Mouse (Mus musculus): ENCODE results near the gene Hint2. TPM values are rescaled to one million over a fixed set of nuclear protein-coding genes. Genes with fewer than 3 reads are reported as not detected.
A peak's percentile ranks its signal among the peaks of the same experiment; 100 is the strongest.

Gene Hint2
- 75.8 and 81.1 TPM in 2 replicates for polyA plus RNA-seq (2012; rRNA removed)

GRCm38 (mm10) chr4:43656339-43657109 is at the start of gene Hint2:
TSS of gene Hint2 (minus strand) at chr4:43656466.
- DNase-seq (ENCODE audit: extremely low spot score in 1 of 2, low spot score in 1 of 2), result peak; percentile 95 to 96

GRCm38 (mm10) chr4:43705991-43706390 is 49.7 kb upstream of the Hint2 start:
- DNase-seq (ENCODE audit: extremely low spot score in 1 of 2, low spot score in 1 of 2), result no peak

DNA sequence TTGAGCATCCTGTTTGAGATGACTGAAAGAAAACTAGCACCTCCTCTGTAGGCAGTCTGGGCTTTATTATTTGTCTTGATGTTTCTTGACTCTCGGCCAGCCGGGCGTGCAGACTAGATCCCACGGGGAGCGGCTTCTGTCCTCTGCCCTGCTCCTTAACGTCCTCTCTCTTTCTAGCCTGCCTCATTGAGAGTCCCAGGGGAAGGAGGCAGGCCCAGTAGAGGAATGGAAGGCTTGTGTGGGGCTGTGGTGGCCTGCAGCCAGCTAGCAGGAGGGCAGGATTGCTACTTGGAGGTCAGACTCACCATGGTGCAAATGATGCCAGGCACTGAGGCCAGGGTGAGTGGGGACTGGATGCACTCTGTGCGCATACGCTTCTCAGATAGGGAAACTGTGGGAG is 47.6 kb upstream of the Hint2 start:
- no peak for DNase-seq (ENCODE audit: extremely low spot score in 1 of 2, low spot score in 1 of 2)

GRCm38 (mm10) chr4:43703439-43703838 is 47.2 kb upstream of the Hint2 start:
- no peak for DNase-seq (ENCODE audit: extremely low spot score in 1 of 2, low spot score in 1 of 2)

- DNase-seq (ENCODE audit: extremely low spot score in 1 of 2, low spot score in 1 of 2), result no peak
These were observed 44.4 kb upstream of the Hint2 start, which contains the start of gene Olfr70 for GRCm38 (mm10) chr4:43700707-43701106. TSS of gene Olfr70 (minus strand) at chr4:43700807.

- no peak for DNase-seq (ENCODE audit: extremely low spot score in 1 of 2, low spot score in 1 of 2)
These were observed 40.3 kb upstream of the Hint2 start for GRCm38 (mm10) chr4:43696561-43696960.

DNA sequence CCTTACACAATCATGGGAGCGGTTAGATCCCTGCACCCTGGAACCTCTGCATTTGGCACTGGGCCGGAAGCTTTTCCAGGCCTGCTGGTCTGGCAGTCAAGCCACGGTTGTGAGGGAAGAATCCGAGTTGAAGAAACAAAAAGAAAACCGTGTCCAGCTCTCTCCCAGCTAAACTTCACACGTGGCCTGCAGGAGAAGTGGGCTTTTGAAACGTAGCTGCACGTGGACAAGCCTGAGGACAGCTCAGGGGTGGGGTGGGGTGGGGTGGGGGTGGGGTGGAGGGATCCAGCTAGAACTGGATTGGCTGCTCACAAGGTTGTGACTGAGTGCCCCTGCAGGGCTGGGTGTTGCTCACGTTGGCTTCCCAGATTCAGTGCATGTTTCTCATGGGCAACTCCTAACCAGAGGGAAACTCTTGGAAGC is 39.0 kb upstream of the Hint2 start:
- DNase-seq (ENCODE audit: extremely low spot score in 1 of 2, low spot score in 1 of 2), result no peak

GRCm38 (mm10) chr4:43694439-43695248 is 38.4 kb upstream of the Hint2 start:
- no peak for DNase-seq (ENCODE audit: extremely low spot score in 1 of 2, low spot score in 1 of 2)

- no peak for DNase-seq (ENCODE audit: extremely low spot score in 1 of 2, low spot score in 1 of 2)
These were observed 37.6 kb upstream of the Hint2 start for GRCm38 (mm10) chr4:43693806-43694241.

- DNase-seq (ENCODE audit: extremely low spot score in 1 of 2, low spot score in 1 of 2), result no peak
These were observed 34.8 kb upstream of the Hint2 start for GRCm38 (mm10) chr4:43691026-43691425.

DNA sequence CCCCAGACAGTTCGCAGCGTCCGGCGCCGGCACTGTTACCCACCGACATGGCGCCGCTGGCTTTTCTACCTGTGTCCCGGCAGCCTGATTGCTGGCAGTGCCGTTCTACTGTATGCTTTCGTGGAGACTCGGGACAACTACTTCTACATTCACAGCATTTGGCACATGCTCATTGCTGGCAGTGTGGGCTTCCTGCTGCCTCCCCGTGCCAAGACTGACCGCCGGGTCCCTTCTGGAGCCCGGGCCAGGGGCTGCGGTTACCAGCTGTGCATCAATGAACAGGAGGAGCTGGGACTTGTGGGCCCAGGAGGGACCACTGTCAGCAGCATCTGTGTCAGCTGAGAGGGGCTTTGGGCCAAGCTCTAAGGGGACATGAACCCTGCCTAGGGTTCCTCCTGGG is 33.8 kb upstream of the Hint2 start:
- no peak for DNase-seq (ENCODE audit: extremely low spot score in 1 of 2, low spot score in 1 of 2)

DNA sequence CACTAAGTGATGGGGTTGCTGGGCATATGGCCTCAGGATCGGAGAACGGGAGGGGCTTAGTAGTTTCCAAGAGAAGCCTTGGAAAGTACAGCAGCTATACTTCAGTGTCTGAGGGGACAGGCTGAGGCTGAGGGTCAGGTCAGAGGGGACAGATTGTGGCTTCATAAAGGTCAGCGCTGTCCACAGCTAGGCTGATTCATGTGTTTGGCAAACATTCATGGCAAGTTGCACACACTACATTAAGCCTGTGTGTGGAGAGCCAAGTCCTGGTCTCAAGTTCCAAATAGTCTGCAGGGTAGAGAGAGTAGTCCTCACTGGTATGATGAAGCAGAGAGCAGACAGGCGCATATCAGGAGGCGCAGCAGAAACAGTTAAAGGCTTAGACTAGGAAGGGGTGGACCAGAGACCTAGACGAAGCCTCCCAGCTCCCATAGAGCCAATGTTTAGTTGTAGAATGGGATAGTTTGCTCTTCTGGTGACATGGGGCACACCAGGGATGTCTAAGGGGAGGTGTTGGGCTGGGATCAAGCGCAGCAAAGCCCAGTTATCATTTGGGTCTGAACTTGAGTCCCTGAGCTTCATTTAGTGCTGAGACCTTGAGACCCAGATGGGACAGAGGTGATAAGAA is 23.3 kb upstream of the Hint2 start:
- no peak for DNase-seq (ENCODE audit: extremely low spot score in 1 of 2, low spot score in 1 of 2)

GRCm38 (mm10) chr4:43678541-43678940 is 22.3 kb upstream of the Hint2 start:
- DNase-seq (ENCODE audit: extremely low spot score in 1 of 2, low spot score in 1 of 2), result no peak

GRCm38 (mm10) chr4:43675608-43676007 is 19.3 kb upstream of the Hint2 start:
- no peak for DNase-seq (ENCODE audit: extremely low spot score in 1 of 2, low spot score in 1 of 2)

- no peak for DNase-seq (ENCODE audit: extremely low spot score in 1 of 2, low spot score in 1 of 2)
These were observed 18.7 kb upstream of the Hint2 start for GRCm38 (mm10) chr4:43674974-43675373.

- DNase-seq (ENCODE audit: extremely low spot score in 1 of 2, low spot score in 1 of 2), result no peak
These were observed 17.4 kb upstream of the Hint2 start for GRCm38 (mm10) chr4:43673703-43674102.

DNA sequence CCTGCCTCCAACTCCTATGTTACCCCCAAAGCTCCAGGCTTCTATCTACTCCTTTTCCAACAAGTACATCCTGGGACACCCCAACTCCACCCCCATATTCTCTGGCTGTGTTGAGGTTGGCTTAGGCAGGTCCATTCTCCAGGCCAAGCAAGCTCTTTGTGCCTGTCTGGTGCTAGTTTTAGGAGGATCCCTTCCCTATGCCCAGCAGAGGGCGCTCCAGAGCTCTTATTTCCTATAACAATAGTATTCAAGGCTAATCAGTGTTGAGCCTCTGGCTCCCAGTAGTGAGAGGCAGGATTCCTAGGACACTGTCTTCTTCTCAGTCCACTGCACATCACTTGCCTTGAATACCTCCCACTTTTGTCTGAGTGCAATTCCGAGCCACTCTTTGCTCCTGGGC is 15.8 kb upstream of the Hint2 start:
- peak; percentile 68 to 96 for DNase-seq (ENCODE audit: extremely low spot score in 1 of 2, low spot score in 1 of 2)

- no peak for DNase-seq (ENCODE audit: extremely low spot score in 1 of 2, low spot score in 1 of 2)
These were observed 13.1 kb upstream of the Hint2 start for GRCm38 (mm10) chr4:43669428-43669794.

GRCm38 (mm10) chr4:43668782-43669427 is 12.6 kb upstream of the Hint2 start, which contains the start of the genes Tmem8b and Fam221b:
TSS of gene Tmem8b (plus strand) at chr4:43668971.
TSS of gene Fam221b (minus strand) at chr4:43669145.
- DNase-seq (ENCODE audit: extremely low spot score in 1 of 2, low spot score in 1 of 2), result peak; percentile 79 to 92

DNA sequence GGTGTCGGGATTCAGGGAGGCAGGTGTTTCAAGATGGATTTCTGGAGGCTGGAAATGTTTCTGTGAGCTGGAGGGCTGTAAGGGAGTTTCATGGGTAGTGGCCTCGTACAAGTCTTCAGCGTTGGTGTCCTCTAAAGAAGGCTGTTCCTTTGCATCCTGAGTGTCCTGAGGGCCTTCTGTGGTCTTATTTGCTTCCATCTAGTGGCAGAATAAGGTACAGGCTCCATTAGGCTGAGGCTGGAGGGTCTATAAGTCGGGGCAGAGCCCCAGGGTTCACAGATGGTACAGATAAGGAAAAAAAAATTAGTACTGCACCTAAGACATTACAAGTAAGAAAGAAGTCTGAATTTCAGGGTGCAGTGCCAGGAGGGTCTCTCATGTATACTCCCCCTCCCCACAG is 10.1 kb upstream of the Hint2 start:
- peak in 1 of 2 experiments; percentile 42 for DNase-seq (ENCODE audit: extremely low spot score in 1 of 2, low spot score in 1 of 2)

DNA sequence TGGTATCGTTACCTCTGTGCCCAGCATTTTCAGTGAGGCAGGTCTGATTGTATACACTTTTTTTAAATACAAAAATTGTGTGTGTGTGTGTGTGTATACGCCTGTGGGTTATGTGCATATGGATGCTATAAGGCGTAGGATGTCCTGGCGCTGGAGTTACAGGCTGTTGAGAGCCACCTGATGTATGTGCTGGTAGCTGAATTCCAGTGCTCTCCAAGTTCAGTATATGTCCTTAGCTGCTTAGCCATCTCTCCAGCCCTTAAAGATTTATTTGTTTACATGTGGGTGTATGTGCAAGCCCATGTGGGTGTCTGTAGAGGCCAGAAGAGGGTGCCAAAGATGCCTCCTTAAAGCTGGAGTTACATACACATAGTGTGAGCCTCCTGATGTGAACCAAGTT is 880 bp upstream of the Hint2 start:
- peak in 1 of 2 experiments; percentile 34 for DNase-seq (ENCODE audit: extremely low spot score in 1 of 2, low spot score in 1 of 2)

Measured in frontal cortex, adult 2 months (tissue).